Mouse (Mus musculus): Measurements from ENCODE around the gene Olfr857. TPM values are rescaled to one million over a fixed set of nuclear protein-coding genes. Genes with fewer than 3 reads are reported as not detected.

Gene Olfr857
- not detected for polyA plus RNA-seq (2014; fragmentation: Illumina TruSeq; extraction: RNeasy Lipid Tissue Mini Kit (QIAGEN cat#74804); ENCODE audit: low read depth, low replicate concordance)

GRCm38 (mm10) chr9:19709133-19709532, at the start of gene Olfr857:
TSS of gene Olfr857 (plus strand) at chr9:19709433.

Other genes starting within 250 kb of the Olfr857 start
- gene Olfr850, start 231.2 kb upstream of the Olfr857 start, polyA plus RNA-seq (2014; fragmentation: Illumina TruSeq; extraction: RNeasy Lipid Tissue Mini Kit (QIAGEN cat#74804); ENCODE audit: low read depth, low replicate concordance) = not detected
- not detected for gene Olfr851, start 216.1 kb upstream of the Olfr857 start, polyA plus RNA-seq (2014; fragmentation: Illumina TruSeq; extraction: RNeasy Lipid Tissue Mini Kit (QIAGEN cat#74804); ENCODE audit: low read depth, low replicate concordance)
- gene Olfr853, start 168.4 kb upstream of the Olfr857 start, polyA plus RNA-seq (2014; fragmentation: Illumina TruSeq; extraction: RNeasy Lipid Tissue Mini Kit (QIAGEN cat#74804); ENCODE audit: low read depth, low replicate concordance) = not detected
- not detected for gene Olfr854, start 142.1 kb upstream of the Olfr857 start, polyA plus RNA-seq (2014; fragmentation: Illumina TruSeq; extraction: RNeasy Lipid Tissue Mini Kit (QIAGEN cat#74804); ENCODE audit: low read depth, low replicate concordance)
- not detected for gene Olfr855, start 126.8 kb upstream of the Olfr857 start, polyA plus RNA-seq (2014; fragmentation: Illumina TruSeq; extraction: RNeasy Lipid Tissue Mini Kit (QIAGEN cat#74804); ENCODE audit: low read depth, low replicate concordance)
- gene Zfp317, start 87.3 kb upstream of the Olfr857 start, polyA plus RNA-seq (2014; fragmentation: Illumina TruSeq; extraction: RNeasy Lipid Tissue Mini Kit (QIAGEN cat#74804); ENCODE audit: low read depth, low replicate concordance) = 29.3 TPM
- not detected for gene Olfr58, start 70.8 kb downstream of the Olfr857 start, polyA plus RNA-seq (2014; fragmentation: Illumina TruSeq; extraction: RNeasy Lipid Tissue Mini Kit (QIAGEN cat#74804); ENCODE audit: low read depth, low replicate concordance)
- not detected for gene Olfr859, start 95.5 kb downstream of the Olfr857 start, polyA plus RNA-seq (2014; fragmentation: Illumina TruSeq; extraction: RNeasy Lipid Tissue Mini Kit (QIAGEN cat#74804); ENCODE audit: low read depth, low replicate concordance)
- not detected for gene Olfr860, start 140.3 kb downstream of the Olfr857 start, polyA plus RNA-seq (2014; fragmentation: Illumina TruSeq; extraction: RNeasy Lipid Tissue Mini Kit (QIAGEN cat#74804); ENCODE audit: low read depth, low replicate concordance)
- gene Olfr862, start 178.6 kb downstream of the Olfr857 start, polyA plus RNA-seq (2014; fragmentation: Illumina TruSeq; extraction: RNeasy Lipid Tissue Mini Kit (QIAGEN cat#74804); ENCODE audit: low read depth, low replicate concordance) = not detected
- not detected for gene Olfr77, start 207.4 kb downstream of the Olfr857 start, polyA plus RNA-seq (2014; fragmentation: Illumina TruSeq; extraction: RNeasy Lipid Tissue Mini Kit (QIAGEN cat#74804); ENCODE audit: low read depth, low replicate concordance)